In the genomic region with DNA sequence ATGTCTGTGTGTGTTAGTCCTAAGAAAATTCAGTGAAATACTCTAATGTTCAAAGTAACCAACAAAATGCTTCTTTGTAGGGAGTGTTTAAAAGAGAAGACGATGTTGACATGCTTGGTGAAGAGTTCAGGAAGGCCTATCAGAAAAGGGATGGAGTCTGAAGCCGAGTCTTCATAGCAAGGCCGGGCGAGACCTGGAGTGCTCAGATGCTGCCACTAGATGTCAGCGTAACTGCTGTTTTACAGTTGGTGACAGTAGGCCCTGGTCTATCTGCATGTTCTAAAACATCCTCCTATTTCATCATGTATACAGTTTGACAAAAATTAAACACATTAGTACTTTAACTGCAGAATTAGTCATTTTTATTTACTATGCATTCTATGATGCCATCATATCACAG, we compare ENCODE assay signal across 8 mouse cellular contexts. TPM values are rescaled to one million over a fixed set of nuclear protein-coding genes. Genes with fewer than 3 reads are reported as not detected.
DNase-seq lines count a peak whose midpoint lies in the region; ATAC-seq and TF ChIP-seq lines count a peak whose summit lies in the region.

No protein-coding gene starts in this region.

- no peak overlapping the region for H3K4me3 ChIP-seq in C2C12 (ENCODE audit: insufficient read depth, poor library complexity, severe bottlenecking)
- H3K4me3 ChIP-seq in cortical plate, adult 2 months (ENCODE audit: insufficient read depth, low read length) = no peak overlapping the region
- no peak overlapping the region for H3K4me3 ChIP-seq in liver, embryonic 13.5 days (replicated peaks)
- no peak overlapping the region for H3K4me3 ChIP-seq in neural tube, embryonic 11.5 days (ENCODE audit: low read depth, low read length)

- no peak overlapping the region for H3ac ChIP-seq in C2C12 (ENCODE audit: control insufficient read depth, insufficient read length, low read depth)

- no peak overlapping the region for H3K27ac ChIP-seq in cortical plate, adult 2 months (ENCODE audit: insufficient read depth, low read length)
- no peak overlapping the region for H3K27ac ChIP-seq in liver, embryonic 13.5 days
- H3K27ac ChIP-seq in neural tube, embryonic 11.5 days (ENCODE audit: low read depth, low read length) = no peak overlapping the region

- 20% methylated on average over 5 of the region's 5 CpGs for WGBS in liver, embryonic 13.5 days (ENCODE audit: insufficient replicate concordance)
- 35% methylated on average over 5 of the region's 5 CpGs for WGBS in neural tube, embryonic 11.5 days

- H3K36me3 ChIP-seq in C2C12 (ENCODE audit: control insufficient read depth, insufficient read depth) = peaks cover 22% of the 10 kb centered on the region
- H3K36me3 ChIP-seq in liver, embryonic 13.5 days = peaks cover 85% of the 10 kb centered on the region
- no peaks in the 10 kb centered on the region; the same call in 1 of the 2 replicates for H3K36me3 ChIP-seq in neural tube, embryonic 11.5 days (ENCODE audit: control insufficient read depth, insufficient read depth, low read length)

- H3K4me1 ChIP-seq in cortical plate, adult 2 months (ENCODE audit: control insufficient read depth, insufficient read depth, low read length) = no peaks in the 10 kb centered on the region; the same call in 1 of the 2 replicates
- H3K4me1 ChIP-seq in liver, embryonic 13.5 days (replicated peaks) = peaks cover 4% of the 10 kb centered on the region; the same call in 1 of the 2 replicates
- no peaks in the 10 kb centered on the region for H3K4me1 ChIP-seq in neural tube, embryonic 11.5 days (ENCODE audit: control insufficient read depth, insufficient read depth, low read length)

- no peak for TF ChIP-seq POLR2A in cortical plate, adult 2 months (IDR thresholded peaks at IDR 0.05; ENCODE audit: extremely low read depth, insufficient read depth, low read length)

- DNase-seq in gastrocnemius, postnatal 36 days = peak; percentile 43 to 47
- peak; percentile 82 for DNase-seq in kidney, postnatal 10 days
- no peak for DNase-seq in liver, embryonic 13.5 days
- peak; percentile 65 for DNase-seq in neural tube, embryonic 11.5 days (ENCODE audit: low spot score)
- DNase-seq in thymus, adult 18-20 months = peak; percentile 60 to 67

- no peak overlapping the region for H3K4me2 ChIP-seq in liver, embryonic 13.5 days
- no peak overlapping the region for H3K4me2 ChIP-seq in neural tube, embryonic 11.5 days (ENCODE audit: low read depth)

- peak; percentile 94 for ATAC-seq in activated CD4-positive, CD25-positive, alpha-beta regulatory T cell, adult 4 months
- ATAC-seq in liver, embryonic 13.5 days (ENCODE audit: low read depth) = peak; percentile 67; the same call in 1 of the 2 replicates
- ATAC-seq in neural tube, embryonic 11.5 days (ENCODE audit: insufficient read depth, low FRiP score, low TSS enrichment) = no peak

- H3K9me3 ChIP-seq in liver, embryonic 13.5 days (replicated peaks) = no peaks in the 10 kb centered on the region
- H3K9me3 ChIP-seq in neural tube, embryonic 11.5 days (ENCODE audit: control insufficient read depth, low read length) = no peaks in the 10 kb centered on the region

- TF ChIP-seq CTCF in C2C12 (IDR thresholded peaks at IDR 0.05; ENCODE audit: control insufficient read depth, insufficient read depth, insufficient read length) = peak; percentile 23
- peak; percentile 91 for TF ChIP-seq CTCF in cortical plate, adult 2 months (IDR thresholded peaks at IDR 0.05; ENCODE audit: extremely low read depth, insufficient read depth, low read length)

- no peak overlapping the region for H3K9ac ChIP-seq in liver, embryonic 13.5 days
- H3K9ac ChIP-seq in neural tube, embryonic 11.5 days (ENCODE audit: low read length) = no peak overlapping the region

- no peaks in the 10 kb centered on the region for H3K79me3 ChIP-seq in C2C12 (ENCODE audit: low read depth)

- no peaks in the 10 kb centered on the region for H3K27me3 ChIP-seq in C2C12 (ENCODE audit: control insufficient read depth, insufficient read depth, insufficient read length)
- H3K27me3 ChIP-seq in liver, embryonic 13.5 days = no peaks in the 10 kb centered on the region
- H3K27me3 ChIP-seq in neural tube, embryonic 11.5 days (ENCODE audit: control insufficient read depth, insufficient read depth, low read length) = no peaks in the 10 kb centered on the region

- intact Hi-C loops in gastrocnemius, postnatal 36 days (cut with DNase I) = loop anchor here (5.0 to 10.0 kb wide), 2 partner anchors 207 to 424 kb away; a partner anchor contains a TSS

- no peaks in the 10 kb centered on the region for H3K79me2 ChIP-seq in C2C12 (ENCODE audit: control insufficient read depth, insufficient read depth)

TF ChIP-seq in C2C12, 6 proteins besides CTCF, POLR2A, EP300 and RAD21:
- TF ChIP-seq CEBPB (IDR thresholded peaks at IDR 0.05; ENCODE audit: low read depth) (no peak), MYOD1 (IDR thresholded peaks at IDR 0.05; ENCODE audit: control insufficient read depth, insufficient read length, low read depth) (no peak), MYOG (IDR thresholded peaks at IDR 0.05; ENCODE audit: control insufficient read depth, extremely low read depth, insufficient read length) (no peak), USF1 (IDR thresholded peaks at IDR 0.05; ENCODE audit: low read depth) (no peak), FOSL1 (IDR thresholded peaks at IDR 0.05; ENCODE audit: insufficient read depth, low read length, poor library complexity, severe bottlenecking) (no peak), MAX (IDR thresholded peaks at IDR 0.05) (no peak)

RNA-seq across cellular contexts. Expression of a gene that starts 20.4 kb away (rescaled TPM):
- polyA plus RNA-seq in C2C12 (2012; fragmentation: generic; extraction: Trizol) = 2.5 TPM
- 10 to 100 TPM; 20.7 to 23.6 TPM for polyA plus RNA-seq in activated CD4-positive, CD25-positive, alpha-beta regulatory T cell, adult 4 months (2017; shearing (Covaris generic))
- polyA plus RNA-seq in cortical plate, adult 2 months (2012; rRNA removed) = 1.5 and 2.4 TPM in 2 replicates
- under 1 TPM; 0.10 to 0.31 TPM for total RNA-seq in gastrocnemius, postnatal 36 days (2021)
- 101 and 144 TPM in 2 replicates for polyA plus RNA-seq in liver, embryonic 13.5 days (2015; fragmentation: Nextera tagmentation; extraction: Ambion mirVana)
- polyA plus RNA-seq in neural tube, embryonic 11.5 days (2014; fragmentation: Nextera tagmentation; extraction: Ambion mirVana) = 34.9 and 36.5 TPM in 2 replicates

RNA-seq across cellular contexts. Expression of a gene that starts 33.8 kb away (rescaled TPM):
- 4.6 TPM for polyA plus RNA-seq in C2C12 (2012; fragmentation: generic; extraction: Trizol)
- 10 to 100 TPM in 1 of 2 experiments, 1 to 10 TPM in 1; 8.1 to 11.3 TPM for polyA plus RNA-seq in activated CD4-positive, CD25-positive, alpha-beta regulatory T cell, adult 4 months (2017; shearing (Covaris generic))
- polyA plus RNA-seq in cortical plate, adult 2 months (2012; rRNA removed) = 14.1 and 15.1 TPM in 2 replicates
- 1 to 10 TPM; 1.1 to 1.9 TPM for total RNA-seq in gastrocnemius, postnatal 36 days (2021)
- 6.2 and 8.1 TPM in 2 replicates for polyA plus RNA-seq in liver, embryonic 13.5 days (2015; fragmentation: Nextera tagmentation; extraction: Ambion mirVana)
- 48.7 and 52.8 TPM in 2 replicates for polyA plus RNA-seq in neural tube, embryonic 11.5 days (2014; fragmentation: Nextera tagmentation; extraction: Ambion mirVana)
